Mouse (Mus musculus) midbrain, embryonic 10.5 days (tissue): ENCODE measurements around the gene Zfp219. TPM values are rescaled to one million over a fixed set of nuclear protein-coding genes. Genes with fewer than 3 reads are reported as not detected.

ENCODE experiments used
- DNase-seq: peaks from one replicate; pipeline ENCODE4 v3.0.0-alpha.2; 2017; ENCODE audit warnings: low spot score
- H3K27ac ChIP-seq: fragments of 300-500 bp; sonication (generic); replicated peaks from 2 replicates; pipeline ENCODE4 v1.5.1; 2016; ENCODE audit warnings: mild to moderate bottlenecking
- H3K27me3 ChIP-seq: fragments of 300-500 bp; sonication (generic); 2 replicates; pipeline ENCODE4 v1.6.1; 2016; ENCODE audit warnings: low read depth, mild to moderate bottlenecking; ENCODE audit not compliant: poor library complexity, severe bottlenecking
- H3K36me3 ChIP-seq: fragments of 300-500 bp; sonication (generic); 2 replicates; pipeline ENCODE4 v1.6.1; 2016; ENCODE audit warnings: mild to moderate bottlenecking, moderate library complexity
- H3K4me1 ChIP-seq: fragments of 300-500 bp; sonication (generic); 2 replicates; pipeline ENCODE4 v1.6.1; 2016
- H3K4me3 ChIP-seq: fragments of 300-500 bp; sonication (generic); 2 replicates; pipeline ENCODE4 v1.5.1; 2016; ENCODE audit warnings: mild to moderate bottlenecking, moderate library complexity
- H3K9me3 ChIP-seq: fragments of 300-500 bp; sonication (generic); replicated peaks from 2 replicates; pipeline ENCODE4 v1.6.1; 2016; ENCODE audit warnings: mild to moderate bottlenecking
- WGBS: fragments of 180-500 bp; shearing (Covaris S2); methylation state at CpG from one replicate; pipeline ENCODE4 v1.1.7; 2016; 5-methylcytosine and 5-hydroxymethylcytosine counted together
- polyA plus RNA-seq: library from polyadenylated mRNA; unstranded; fragments of >200 nt; fragmentation: Nextera tagmentation; extraction: Ambion mirVana; gene quantifications from 2 replicates; pipeline ENCODE4 v1.2.1, GENCODE M21; 2016

Gene Zfp219
- polyA plus RNA-seq, 1 experiment from 2014 or later, result 89.4 TPM

DNA sequence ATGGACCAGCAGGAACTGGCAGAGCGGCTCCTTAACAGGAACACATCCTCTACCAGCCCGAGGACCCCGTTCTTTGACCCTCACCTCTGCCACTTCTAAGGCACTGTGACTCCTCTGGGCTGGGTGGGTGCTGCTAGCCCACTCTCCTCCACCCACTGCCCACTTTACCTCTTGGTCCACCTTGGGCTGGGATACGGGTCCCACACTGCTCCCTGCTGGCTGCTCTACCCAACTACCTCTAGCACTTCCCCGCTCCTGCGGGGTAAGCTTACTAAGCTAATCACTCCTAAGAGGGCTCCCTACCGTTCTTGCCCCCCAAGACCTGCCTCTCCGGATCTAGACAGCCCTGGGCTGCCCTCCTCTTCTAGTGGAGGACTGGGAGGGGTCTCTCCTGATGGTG, 14.3 kb downstream of the Zfp219 start:
- DNase-seq, result peak; percentile 40
- 0 out of 2 replicates have a peak overlapping the region, but pooled peaks have one; percentile 10 for H3K4me3 ChIP-seq
- 71% methylated on average over 8 of the region's 8 CpGs for WGBS
- H3K27ac ChIP-seq, result peak overlapping the region; percentile 56; the same call in 1 of the 2 replicates
- H3K4me1 ChIP-seq, result peaks cover 79% of the 10 kb centered on the region
- H3K27me3 ChIP-seq, result no peaks in the 10 kb centered on the region
- peaks cover 79% of the 10 kb centered on the region for H3K36me3 ChIP-seq
- H3K9me3 ChIP-seq, result no peaks in the 10 kb centered on the region

DNA sequence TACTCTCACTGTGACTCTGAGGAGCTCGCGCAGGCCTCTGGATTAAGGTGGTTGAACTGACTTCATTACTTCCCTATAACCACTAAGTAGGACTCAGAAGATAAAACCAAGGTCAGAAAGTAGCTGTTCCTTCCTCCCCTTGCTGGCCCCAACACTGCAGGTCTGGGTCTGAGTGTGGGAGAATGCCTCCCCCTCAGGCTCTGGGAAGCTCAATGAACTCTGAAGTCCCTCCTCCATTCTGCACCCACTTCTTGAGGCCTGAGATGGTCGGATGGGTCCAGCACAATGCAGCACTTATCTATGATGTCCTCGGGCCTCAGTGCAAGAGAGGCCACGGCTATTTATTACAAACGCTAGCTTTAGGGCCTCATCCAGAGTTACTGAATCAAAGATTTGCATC, 14.9 kb downstream of the Zfp219 start:
- peaks cover 85% of the 10 kb centered on the region for H3K36me3 ChIP-seq
- H3K4me3 ChIP-seq, result peak overlapping the region; percentile 36; the same call in 1 of the 2 replicates
- WGBS, result 90% methylated on average over 6 of the region's 6 CpGs
- no peaks in the 10 kb centered on the region for H3K9me3 ChIP-seq
- no peaks in the 10 kb centered on the region for H3K27me3 ChIP-seq
- no peak overlapping the region for H3K27ac ChIP-seq
- peaks cover 72% of the 10 kb centered on the region for H3K4me1 ChIP-seq
- DNase-seq, result peak; percentile 12

DNA sequence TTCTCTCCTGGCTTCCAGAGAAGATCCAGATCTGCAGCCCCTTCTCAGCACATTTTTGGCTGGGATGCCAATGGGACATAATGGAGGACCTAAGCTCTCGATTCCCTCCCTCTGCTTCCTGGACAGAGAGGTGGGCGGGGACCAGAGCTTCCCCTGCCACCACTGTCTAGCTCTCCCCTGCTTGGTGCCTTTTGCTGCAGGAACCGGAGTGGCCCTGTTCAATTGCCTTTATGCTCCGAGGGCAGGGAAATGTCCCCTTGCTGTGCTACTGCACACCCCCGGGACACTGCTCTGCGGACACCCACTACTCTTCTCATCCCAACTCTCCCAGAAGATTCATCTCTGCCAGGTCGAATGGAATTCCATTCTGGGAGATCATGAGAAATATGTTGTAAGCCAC, 15.4 kb downstream of the Zfp219 start:
- Histone ChIP-seq H3K4me3 (peak overlapping the region; percentile 36; the same call in 1 of the 2 replicates), H3K9me3 (no peaks in the 10 kb centered on the region), H3K36me3 (peaks cover 90% of the 10 kb centered on the region), H3K27ac (peak overlapping the region; percentile 30), H3K4me1 (peaks cover 68% of the 10 kb centered on the region), H3K27me3 (no peaks in the 10 kb centered on the region)
- peak; percentile 14 for DNase-seq
- WGBS, result 73% methylated on average over 7 of the region's 7 CpGs

DNA sequence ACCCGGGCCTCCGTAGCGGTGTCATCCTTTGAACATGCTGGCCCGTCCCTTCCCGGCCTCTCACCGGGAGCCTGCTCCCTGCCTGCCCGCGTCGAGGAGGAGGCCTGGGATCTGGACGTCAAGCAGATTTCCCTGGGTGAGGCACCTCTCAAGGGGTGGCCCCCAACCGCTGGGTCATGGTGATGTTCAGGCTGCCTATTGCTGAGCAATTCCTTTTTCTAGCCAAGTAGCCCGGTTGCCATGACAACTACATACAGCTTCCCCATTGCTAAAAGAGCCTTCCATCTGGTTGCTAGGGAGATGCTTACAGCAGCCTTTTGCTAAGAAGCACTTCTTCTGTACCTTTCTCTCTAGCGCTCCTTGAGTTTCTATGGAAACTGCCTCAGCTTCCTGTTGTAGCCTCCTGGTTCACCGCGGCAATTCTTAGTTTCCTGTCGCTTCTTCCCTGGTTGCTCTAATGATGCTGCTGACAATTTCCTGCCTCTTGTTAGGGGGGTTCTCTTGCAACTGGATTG, 16.5 kb downstream of the Zfp219 start:
- peak; percentile 76 for DNase-seq
- WGBS, result 21% methylated on average over 16 of the region's 16 CpGs
- Histone ChIP-seq H3K4me3 (peak overlapping the region; percentile 36), H3K4me1 (peaks cover 57% of the 10 kb centered on the region), H3K36me3 (peaks cover 95% of the 10 kb centered on the region), H3K9me3 (no peaks in the 10 kb centered on the region), H3K27me3 (no peaks in the 10 kb centered on the region), H3K27ac (peak overlapping the region; percentile 82)

DNA sequence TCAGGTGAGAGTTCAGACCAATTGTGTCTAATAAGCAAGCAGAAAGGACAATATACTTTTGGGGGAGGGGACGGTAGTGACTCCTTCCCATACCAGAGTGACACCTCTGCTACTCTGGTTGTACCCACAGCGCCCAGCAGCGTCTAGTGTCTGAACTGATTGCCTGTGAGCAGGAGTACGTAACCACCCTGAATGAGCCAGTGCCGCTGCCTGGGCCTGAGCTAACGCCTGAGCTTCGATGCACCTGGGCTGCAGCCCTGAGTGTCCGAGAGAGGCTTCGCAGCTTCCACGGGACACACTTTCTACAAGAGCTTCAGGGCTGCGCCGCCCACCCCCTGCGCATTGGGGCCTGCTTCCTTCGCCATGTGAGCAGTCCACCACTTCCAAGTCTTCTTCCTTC, 23.1 kb downstream of the Zfp219 start:
- Histone ChIP-seq H3K4me3 (no peak overlapping the region), H3K4me1 (0 out of 2 replicates have a peak, but pooled peaks cover 3% of the 10 kb centered on the region), H3K36me3 (peaks cover 97% of the 10 kb centered on the region), H3K27me3 (no peaks in the 10 kb centered on the region), H3K27ac (no peak overlapping the region), H3K9me3 (no peaks in the 10 kb centered on the region)
- 91% methylated on average over 14 of the region's 14 CpGs for WGBS
- no peak for DNase-seq

DNA sequence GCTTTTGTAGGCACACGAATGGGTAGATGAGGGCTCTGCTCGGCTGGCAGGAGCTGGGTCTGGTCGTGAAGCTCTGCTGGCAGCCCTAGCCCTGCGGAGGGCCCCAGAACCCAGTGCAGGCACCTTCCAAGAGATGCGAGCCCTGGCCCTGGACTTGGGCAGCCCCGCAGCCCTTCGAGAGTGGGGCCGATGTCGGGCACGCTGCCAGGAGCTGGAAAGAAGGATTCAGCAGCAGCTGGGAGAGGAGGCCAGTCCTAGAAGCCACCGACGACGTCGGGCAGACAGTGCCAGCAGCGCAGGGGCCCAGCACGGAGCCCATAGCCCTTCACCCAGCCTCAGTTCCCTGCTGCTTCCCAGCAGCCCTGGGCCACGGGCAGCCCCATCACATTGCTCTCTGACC, 23.7 kb downstream of the Zfp219 start:
- Histone ChIP-seq H3K4me3 (no peak overlapping the region), H3K9me3 (no peaks in the 10 kb centered on the region), H3K27ac (0 out of 2 replicates have a peak overlapping the region, but pooled peaks have one; percentile 24), H3K4me1 (0 out of 2 replicates have a peak, but pooled peaks cover 3% of the 10 kb centered on the region), H3K27me3 (no peaks in the 10 kb centered on the region), H3K36me3 (peaks cover 97% of the 10 kb centered on the region)
- 79% methylated on average over 17 of the region's 17 CpGs for WGBS
- DNase-seq, result no peak

DNA sequence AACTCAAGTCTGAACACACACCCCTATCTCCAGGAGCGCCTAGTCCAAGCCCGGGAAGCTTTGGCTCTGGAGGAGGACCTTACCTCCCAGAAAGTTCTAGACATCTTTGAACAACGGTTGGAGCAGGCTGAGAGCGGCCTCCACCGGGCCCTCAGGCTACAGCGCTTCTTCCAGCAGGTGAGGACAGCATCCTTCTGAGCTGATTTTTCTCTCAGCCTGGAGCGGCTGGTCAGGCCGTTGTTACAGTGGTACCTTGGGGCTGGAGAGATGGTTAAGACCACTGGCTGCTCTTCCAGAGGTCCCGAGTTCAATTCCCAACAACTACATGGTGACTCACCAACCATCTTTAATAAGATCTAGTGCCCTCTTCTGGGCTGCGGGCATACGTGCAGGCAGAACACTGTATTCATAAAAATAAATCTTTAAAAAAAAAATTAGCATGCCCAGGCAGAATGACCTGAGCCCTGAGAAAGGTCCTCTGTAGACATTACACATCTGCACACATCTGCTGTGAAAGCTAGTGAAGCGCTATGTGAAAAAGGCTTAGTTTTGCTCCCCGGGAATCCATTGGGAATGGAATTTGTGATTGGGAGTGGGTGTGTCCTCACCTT, 24.2 kb downstream of the Zfp219 start:
- WGBS, result 90% methylated on average over 13 of the region's 13 CpGs
- Histone ChIP-seq H3K36me3 (peaks cover 98% of the 10 kb centered on the region), H3K9me3 (no peaks in the 10 kb centered on the region), H3K4me1 (0 out of 2 replicates have a peak, but pooled peaks cover 3% of the 10 kb centered on the region), H3K27ac (no peak overlapping the region), H3K4me3 (no peak overlapping the region), H3K27me3 (no peaks in the 10 kb centered on the region)
- no peak for DNase-seq

DNA sequence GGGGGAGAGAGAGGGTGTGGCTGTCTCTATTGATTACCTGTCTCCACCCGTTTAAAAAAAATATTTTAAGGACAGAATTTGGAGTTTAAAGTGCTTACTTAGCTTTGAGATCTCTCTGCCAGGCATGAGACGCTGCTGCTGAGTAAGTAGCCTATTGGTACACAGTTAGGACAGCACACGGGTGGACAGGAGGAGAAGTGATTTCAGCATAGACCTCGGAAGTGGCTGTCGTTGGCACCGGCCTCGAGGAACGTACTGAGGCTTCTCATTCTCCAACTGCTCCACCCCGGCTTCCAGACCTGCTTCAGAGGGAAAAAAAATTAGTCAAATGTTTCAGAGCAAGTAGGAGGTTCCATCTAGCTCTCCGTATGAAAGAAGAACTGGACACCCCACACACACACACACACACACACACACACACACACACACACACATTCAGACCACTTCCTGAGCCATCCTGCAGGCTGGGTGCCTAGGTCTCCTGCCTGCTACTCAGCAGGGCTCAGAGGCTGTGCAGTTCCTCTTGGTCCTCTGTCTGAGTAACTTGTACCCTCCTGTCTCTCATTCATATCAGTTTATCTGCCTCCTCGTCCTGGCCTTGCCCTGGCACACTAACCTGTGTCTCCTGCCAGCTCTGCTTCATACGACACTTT, 25.2 kb downstream of the Zfp219 start:
- 84% methylated on average over 12 of the region's 12 CpGs for WGBS
- H3K36me3 ChIP-seq, result peaks cover 98% of the 10 kb centered on the region
- no peak for DNase-seq
- no peaks in the 10 kb centered on the region for H3K9me3 ChIP-seq
- no peaks in the 10 kb centered on the region for H3K27me3 ChIP-seq
- H3K4me1 ChIP-seq, result 0 out of 2 replicates have a peak, but pooled peaks cover 3% of the 10 kb centered on the region
- H3K27ac ChIP-seq, result no peak overlapping the region
- H3K4me3 ChIP-seq, result no peak overlapping the region

DNA sequence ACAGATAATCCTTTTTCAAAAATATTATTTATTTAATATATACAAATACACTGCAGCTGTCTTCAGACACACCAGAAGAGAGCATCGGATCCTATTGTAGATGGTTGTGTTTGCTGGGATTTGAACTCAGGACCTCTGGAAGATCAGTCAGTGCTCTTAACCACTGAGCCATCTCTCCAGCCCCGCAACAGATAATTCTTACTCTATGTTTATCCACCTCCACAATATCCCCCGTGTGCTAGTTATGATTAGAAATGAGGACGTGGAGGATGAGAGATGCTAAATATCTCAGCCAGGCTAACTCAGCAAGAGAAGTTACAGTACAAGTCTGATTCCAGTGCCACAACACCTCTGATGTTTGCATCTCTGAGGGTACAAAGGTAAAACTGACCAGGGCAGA, 26.1 kb downstream of the Zfp219 start:
- no peaks in the 10 kb centered on the region for H3K27me3 ChIP-seq
- peaks cover 98% of the 10 kb centered on the region for H3K36me3 ChIP-seq
- H3K9me3 ChIP-seq, result no peaks in the 10 kb centered on the region
- peaks cover 5% of the 10 kb centered on the region for H3K4me1 ChIP-seq
- DNase-seq, result no peak
- H3K27ac ChIP-seq, result no peak overlapping the region
- 94% methylated on average over 4 of the region's 4 CpGs for WGBS
- H3K4me3 ChIP-seq, result no peak overlapping the region

DNA sequence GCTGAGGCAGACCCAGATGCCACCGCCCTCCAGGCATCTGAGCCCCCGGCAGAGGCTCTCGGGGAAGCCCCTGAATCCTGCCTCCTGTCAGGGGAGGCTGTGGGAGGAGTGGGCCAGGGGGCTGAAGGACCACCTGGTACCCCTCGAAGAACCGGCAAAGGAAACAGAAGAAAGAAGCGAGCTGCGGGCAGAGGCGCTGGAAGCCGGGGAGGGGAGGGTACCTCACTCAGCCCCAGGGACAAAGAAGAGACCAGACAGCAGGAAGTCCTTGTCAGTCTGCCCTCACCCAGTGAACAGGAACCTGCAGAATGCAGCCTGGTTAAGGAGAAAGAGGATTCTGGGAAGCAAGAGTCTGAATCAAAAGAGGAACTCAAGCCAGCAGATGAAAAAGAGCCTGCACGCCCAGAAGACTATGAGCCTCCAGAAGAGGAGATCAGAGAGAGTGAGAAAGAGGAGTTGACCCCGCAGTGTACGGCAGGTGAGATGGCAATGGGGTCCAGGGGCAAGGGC, 31.0 kb downstream of the Zfp219 start:
- H3K36me3 ChIP-seq, result peaks cover 77% of the 10 kb centered on the region
- H3K4me1 ChIP-seq, result peaks cover 38% of the 10 kb centered on the region
- H3K9me3 ChIP-seq, result no peaks in the 10 kb centered on the region
- H3K27ac ChIP-seq, result peak overlapping the region; percentile 33; the same call in 1 of the 2 replicates
- H3K27me3 ChIP-seq, result no peaks in the 10 kb centered on the region
- H3K4me3 ChIP-seq, result no peak overlapping the region
- DNase-seq, result no peak
- 69% methylated on average over 12 of the region's 12 CpGs for WGBS

DNA sequence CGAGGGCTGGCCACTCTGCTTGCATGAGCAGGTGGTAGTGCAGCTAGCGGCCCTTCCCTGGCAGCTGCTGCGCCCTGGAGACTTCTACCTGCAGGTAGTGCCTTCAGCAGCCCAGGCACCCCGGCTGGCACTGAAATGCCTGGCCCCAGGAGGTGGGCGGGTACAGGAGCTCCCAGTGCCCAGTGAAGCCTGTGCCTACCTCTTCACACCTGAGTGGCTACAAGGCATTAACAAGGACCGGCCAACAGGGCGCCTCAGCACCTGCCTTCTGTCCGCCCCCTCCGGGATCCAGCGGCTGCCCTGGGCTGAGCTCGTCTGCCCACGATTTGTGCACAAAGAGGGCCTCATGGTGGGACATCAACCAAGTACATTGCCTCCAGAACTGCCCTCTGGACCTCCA, 31.8 kb downstream of the Zfp219 start:
- Histone ChIP-seq H3K27ac (no peak overlapping the region), H3K27me3 (no peaks in the 10 kb centered on the region), H3K4me3 (no peak overlapping the region), H3K4me1 (peaks cover 46% of the 10 kb centered on the region), H3K36me3 (peaks cover 70% of the 10 kb centered on the region), H3K9me3 (no peaks in the 10 kb centered on the region)
- WGBS, result 78% methylated on average over 12 of the region's 12 CpGs
- no peak for DNase-seq

DNA sequence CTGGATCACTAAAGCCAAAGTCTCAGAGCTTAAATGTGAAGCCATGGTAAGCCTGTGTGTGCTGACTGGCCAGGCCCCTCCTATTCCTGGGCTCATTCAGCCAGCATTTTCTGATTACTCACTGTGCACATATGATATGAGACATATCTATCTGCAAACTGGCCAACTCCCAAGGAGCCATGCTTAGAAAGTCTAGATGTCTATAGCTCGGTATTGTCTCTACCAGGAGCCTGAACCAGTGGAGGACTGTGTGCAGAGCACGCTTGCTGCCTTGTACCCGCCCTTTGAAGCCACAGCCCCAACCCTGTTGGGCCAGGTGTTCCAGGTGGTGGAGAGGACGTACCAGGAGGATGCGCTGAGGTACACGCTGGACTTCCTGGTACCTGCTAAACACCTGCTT, 33.4 kb downstream of the Zfp219 start:
- DNase-seq, result no peak
- Histone ChIP-seq H3K4me1 (peaks cover 51% of the 10 kb centered on the region), H3K36me3 (peaks cover 56% of the 10 kb centered on the region)

DNA sequence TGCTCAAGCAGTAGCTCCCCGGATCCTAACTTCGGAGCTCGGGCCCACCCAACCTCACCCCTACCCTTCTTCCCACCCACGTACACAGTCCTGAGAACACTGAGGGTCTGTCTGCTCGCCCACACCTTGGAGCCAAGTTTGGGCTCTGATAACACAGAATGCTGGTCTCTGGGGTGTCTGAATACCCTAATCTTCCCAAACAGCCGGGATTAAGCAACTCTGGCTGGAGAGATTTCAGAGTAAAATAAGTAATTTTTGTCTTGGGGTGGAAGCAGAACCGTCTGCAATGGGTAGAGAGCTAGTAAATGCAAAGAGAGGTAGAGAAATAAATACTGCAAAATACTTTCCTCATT, 34.4 kb downstream of the Zfp219 start:
- Histone ChIP-seq H3K27me3 (0 out of 2 replicates have a peak, but pooled peaks cover 9% of the 10 kb centered on the region), H3K27ac (peak overlapping the region; percentile 95), H3K9me3 (no peaks in the 10 kb centered on the region), H3K4me3 (peak overlapping the region; percentile 82), H3K4me1 (peaks cover 51% of the 10 kb centered on the region), H3K36me3 (peaks cover 46% of the 10 kb centered on the region)
- no peak for DNase-seq
- 5% methylated on average over 7 of the region's 7 CpGs for WGBS

More for the DNA sequence above, 33.4 kb downstream of the Zfp219 start:
- H3K9me3 ChIP-seq, result no peaks in the 10 kb centered on the region
- no peak overlapping the region for H3K27ac ChIP-seq
- H3K27me3 ChIP-seq, result 0 out of 2 replicates have a peak, but pooled peaks cover 9% of the 10 kb centered on the region
- no peak overlapping the region for H3K4me3 ChIP-seq
- 91% methylated on average over 6 of the region's 6 CpGs for WGBS
